Mouse (Mus musculus) lung, postnatal 25 days (tissue): Measurements from ENCODE around the gene Gm12216.
"Not testable (repeated sequence)": the region's sequence is repeated elsewhere in the genome, so short reads cannot be mapped to it uniquely, and the experiment has no call there.

Experiments
- DNase-seq: peaks from one replicate; pipeline ENCODE4 v3.0.0; 2022; ENCODE audit warnings: low spot score

The Gm12216 gene

GRCm38 (mm10) chr11:53873909-53874704, 15.1 kb upstream of the Gm12216 start:
- DNase-seq: not testable (repeated sequence)

DNA sequence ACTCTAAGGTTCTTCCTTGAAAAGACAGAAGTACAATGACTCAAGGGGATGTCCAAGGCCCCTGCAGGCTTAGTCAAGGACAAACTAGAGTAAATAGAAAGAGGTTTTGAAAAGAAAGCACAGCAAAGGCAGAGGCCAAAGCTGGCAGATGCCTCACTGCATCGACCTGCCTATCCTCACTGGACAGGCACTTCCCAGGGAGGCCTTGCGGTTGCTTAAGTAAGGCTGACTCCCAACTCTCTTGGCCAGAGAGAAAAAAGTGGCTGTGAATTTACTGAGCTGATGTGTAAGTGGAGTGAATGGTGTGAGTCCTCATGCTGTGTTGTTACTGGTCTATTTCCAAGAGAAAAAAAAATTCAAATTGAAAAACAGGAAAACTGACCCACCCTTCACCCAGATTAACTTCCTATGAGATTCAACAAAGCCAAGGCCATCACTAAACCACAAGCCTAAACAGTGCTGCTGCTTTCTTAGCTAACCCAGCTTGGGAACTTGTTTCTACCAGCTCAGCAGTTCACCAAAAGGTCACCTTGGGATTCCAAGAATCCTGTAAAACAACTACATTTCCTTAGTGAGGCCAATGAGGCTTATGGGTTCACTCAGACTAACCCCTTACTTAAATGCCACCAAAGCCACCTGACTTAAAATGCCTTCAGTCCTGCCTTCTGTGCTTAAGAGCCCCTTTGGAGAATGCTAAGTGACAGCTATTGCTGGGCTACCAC, 12.9 kb upstream of the Gm12216 start:
- no peak for DNase-seq

DNA sequence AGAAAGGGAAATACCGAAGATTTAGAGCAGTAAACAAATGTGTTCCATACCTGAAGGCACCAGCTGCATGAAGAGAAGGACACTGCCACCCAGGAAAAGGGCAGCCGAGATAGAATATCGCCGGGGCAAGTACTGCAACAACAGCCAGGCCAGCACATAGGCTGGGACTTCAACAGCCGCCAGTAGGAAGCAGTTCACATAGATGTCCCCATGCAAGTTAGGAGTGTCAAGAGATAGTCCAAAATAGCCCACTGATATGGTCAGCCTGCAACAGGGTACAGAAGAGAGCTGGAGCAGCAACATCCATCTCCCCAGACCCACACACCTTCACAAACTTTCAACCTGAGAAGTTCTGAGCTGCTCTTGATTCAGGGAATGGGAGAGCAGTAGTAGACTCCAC, 10.1 kb upstream of the Gm12216 start:
- DNase-seq: no peak

- peak; percentile 50 for DNase-seq
Measured at GRCm38 (mm10) chr11:53868323-53868722, 9.3 kb upstream of the Gm12216 start.

- DNase-seq: not testable (repeated sequence)
Measured at GRCm38 (mm10) chr11:53864724-53865310, 5.8 kb upstream of the Gm12216 start.

DNA sequence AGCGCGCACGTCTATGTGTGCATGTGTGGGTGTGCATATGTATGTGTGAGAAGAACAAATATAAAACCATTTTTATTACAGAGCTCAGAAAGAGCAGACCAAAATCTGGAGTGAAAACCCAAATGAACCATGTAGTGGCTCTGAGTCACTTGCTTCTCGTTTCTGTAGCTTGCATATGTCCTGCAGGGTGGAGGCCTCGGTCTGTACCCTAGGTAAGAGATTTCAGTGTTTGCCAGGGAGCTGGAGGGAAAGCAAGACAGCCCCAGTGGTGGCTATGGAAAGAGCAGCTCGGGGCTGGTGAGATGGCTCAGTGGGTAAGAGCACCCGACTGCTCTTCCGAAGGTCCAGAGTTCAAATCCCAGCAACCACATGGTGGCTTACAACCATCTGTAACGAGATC, 1.9 kb upstream of the Gm12216 start:
- DNase-seq: not testable (repeated sequence)

DNA sequence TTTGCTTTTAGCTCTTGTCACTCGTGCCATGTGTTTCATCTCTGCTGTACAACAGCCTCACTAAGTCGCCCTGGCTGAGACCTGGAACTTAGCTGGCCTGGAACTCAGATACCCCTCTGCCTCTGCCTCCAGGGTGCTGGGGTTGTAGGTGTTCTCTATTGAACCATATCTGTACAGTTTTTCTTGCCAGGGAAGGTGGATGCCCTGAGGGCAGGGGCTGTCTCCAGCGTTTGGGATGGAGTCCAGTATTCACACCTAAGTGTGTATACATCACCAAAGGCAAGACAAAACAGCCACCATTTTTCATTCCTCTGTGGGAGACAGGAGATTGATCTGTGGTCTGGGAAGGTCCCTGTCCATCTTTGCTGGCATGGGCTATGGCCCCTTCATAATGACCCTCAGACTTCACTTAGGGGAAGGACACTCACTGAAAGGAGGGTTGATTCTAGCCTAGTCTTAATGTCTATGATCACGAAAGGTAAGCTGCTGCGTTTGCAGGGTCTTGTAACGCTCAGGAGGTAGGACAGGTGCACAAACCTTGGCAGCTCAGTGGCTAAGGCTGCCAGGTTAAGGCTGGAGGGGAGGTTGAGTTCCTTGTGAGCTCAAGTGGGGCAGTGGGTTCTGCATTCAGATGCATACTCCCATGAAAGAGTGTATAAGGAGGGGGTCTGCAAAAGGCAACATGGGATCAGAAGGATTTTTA, 847 bp downstream of the Gm12216 start:
- DNase-seq: no peak

GRCm38 (mm10) chr11:53853665-53854064, 5.4 kb downstream of the Gm12216 start:
- peak; percentile 84 for DNase-seq

- DNase-seq: peak; percentile 77
Measured at GRCm38 (mm10) chr11:53851795-53852194, 7.3 kb downstream of the Gm12216 start.

- DNase-seq: peak; percentile 87
Measured at GRCm38 (mm10) chr11:53849588-53850320, 9.3 kb downstream of the Gm12216 start.

- peak; percentile 31 for DNase-seq
Measured at GRCm38 (mm10) chr11:53845680-53846079, 13.4 kb downstream of the Gm12216 start.

DNA sequence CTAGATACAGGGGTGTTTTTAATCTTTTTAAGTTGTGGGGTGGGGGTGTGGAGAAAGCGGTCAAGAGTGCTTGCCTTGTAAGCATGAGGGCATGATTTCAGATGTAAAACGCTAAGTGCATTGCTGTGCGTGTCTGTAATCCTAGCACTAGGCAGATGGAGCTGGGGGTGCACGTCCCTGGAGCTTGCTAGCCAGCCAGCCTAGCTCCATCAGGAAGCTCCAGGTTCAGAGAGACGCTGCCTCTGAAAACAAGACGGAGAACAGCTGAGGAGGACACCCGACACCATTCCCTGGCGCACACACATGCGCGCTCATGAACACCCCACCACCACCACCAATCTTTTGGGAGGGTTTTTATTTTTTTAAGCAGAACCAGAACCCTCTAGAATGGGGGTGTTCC, 15.9 kb downstream of the Gm12216 start:
- DNase-seq: no peak

DNA sequence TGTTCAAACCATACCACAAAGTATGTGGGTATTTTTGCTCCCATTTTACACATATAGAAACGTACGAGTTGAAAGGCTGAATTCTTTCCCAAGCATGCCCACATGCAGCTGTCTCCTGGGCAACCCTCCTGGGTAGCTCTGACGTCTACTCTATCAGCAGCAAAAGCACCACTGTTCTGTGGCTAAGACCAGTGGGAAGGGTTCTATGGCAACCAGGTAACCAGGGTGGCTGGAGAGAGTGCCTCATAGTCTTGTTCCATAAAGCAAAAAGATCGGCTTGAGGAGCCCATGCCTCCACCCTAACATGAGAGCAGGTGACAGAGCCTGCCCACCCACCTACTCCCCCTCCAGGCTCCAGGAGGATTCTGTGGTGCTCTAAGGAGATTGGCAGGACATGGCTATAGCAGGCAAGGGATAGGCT, 16.9 kb downstream of the Gm12216 start:
- no peak for DNase-seq

GRCm38 (mm10) chr11:53841514-53841913, 17.5 kb downstream of the Gm12216 start:
- DNase-seq: no peak

GRCm38 (mm10) chr11:53839663-53840642, 19.1 kb downstream of the Gm12216 start:
- no peak for DNase-seq

GRCm38 (mm10) chr11:53839147-53839546, 19.9 kb downstream of the Gm12216 start:
- DNase-seq: no peak

DNA sequence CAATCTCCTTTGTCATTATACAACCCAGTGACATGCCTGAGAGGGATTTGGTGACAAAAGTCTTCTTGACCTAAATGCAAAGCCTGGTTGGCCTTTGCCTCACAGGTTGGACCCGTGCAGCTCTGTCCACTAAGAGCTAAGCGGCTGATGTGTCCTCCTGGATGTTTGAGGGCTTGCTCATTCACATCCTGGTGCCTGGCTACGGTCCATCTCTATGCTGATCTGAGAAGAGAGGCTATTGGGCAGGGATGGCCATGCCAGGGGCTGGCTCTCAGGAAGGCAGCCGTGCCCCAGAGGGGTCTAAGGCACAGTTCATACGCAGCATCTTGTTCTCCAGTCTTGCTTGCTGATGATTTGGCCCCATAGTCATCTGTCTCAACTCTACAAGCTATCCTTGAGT, 21.3 kb downstream of the Gm12216 start:
- no peak for DNase-seq

DNA sequence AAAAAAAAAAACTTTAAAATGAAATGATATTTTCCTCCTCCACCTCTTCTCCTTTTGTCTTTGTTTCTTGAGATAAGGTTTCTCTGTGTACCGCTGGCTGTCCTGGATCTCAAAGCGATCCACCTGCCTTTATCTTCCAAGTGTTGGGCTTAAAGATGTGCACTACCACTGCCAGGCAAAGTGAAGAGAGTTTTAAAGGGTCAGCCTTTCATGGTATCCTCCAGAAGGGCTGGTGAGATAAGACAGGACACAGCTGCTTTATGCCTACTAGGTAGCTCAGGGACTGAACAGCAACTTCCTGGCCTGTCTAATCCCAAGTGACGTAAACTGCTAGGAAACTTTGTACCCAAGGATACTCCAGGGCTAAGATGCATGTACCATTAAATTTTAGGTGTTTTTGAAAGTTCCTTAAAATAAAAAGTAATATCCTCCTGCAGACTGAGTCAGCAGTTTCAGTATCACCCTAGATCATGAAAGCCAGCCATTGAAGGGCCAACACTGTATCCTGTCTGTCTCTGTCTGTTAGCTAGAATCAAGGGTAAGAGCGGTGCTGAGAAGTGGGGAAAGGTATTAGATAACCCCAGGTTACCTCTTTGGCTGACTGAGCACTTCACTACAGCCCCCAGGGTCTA, 23.6 kb downstream of the Gm12216 start:
- DNase-seq: no peak

DNA sequence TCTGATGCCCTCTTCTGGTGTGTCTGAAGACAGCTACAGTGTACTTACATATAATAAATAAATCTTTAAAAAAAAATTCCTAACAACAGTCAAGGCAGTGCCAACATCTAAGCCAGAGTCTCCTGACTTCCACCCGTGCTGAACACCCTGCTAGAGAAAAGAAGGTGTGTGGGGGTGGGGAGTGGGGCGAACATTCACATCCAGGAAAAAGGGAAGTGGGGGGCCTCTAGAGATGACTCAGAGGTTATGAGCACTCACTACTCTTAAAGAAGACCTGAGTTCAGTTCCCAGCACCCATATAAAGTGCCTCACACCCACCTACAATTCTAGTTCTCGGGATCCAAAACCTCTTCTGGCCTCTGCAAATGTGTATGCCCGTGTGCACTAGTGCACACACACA, 33.6 kb downstream of the Gm12216 start:
- DNase-seq: no peak

GRCm38 (mm10) chr11:53821945-53822338, 37.1 kb downstream of the Gm12216 start:
- DNase-seq: no peak
